Mouse (Mus musculus) C2C12 (cell line): ENCODE measurements around the gene Trim28.

ENCODE experiments used
- CTCF ChIP-seq: IDR thresholded peaks from one replicate; pipeline ENCODE4 v1.5.1; 2011; ENCODE audit not compliant: control insufficient read depth, insufficient read depth, insufficient read length
- MAX ChIP-seq: IDR thresholded peaks from one replicate; pipeline ENCODE4 v1.6.1; 2011; ENCODE audit warnings: mild to moderate bottlenecking, control low read depth
- MYOG ChIP-seq: IDR thresholded peaks from one replicate; pipeline ENCODE4 v1.6.1; 2011; ENCODE audit not compliant: control insufficient read depth, insufficient read length; ENCODE audit errors: extremely low read depth

GRCm38 (mm10) chr7:13033451-13034147 lies 34.7 kb downstream of the Trim28 start:
- TF ChIP-seq CTCF (no peak), MAX (no peak), MYOG (no peak)
